8 mouse cellular contexts compared by ENCODE assay signal in genomic region chr11:115162832-115163480, GRCm38 (mm10). TPM values are rescaled to one million over a fixed set of nuclear protein-coding genes. Genes with fewer than 3 reads are reported as not detected.
DNase-seq lines count a peak whose midpoint lies in the region; ATAC-seq and TF ChIP-seq lines count a peak whose summit lies in the region.

Gene Slc9a3r1 (plus strand): TSS chr11:115163341.

- no peaks in the 10 kb centered on the region for H3K9me3 ChIP-seq in heart, embryonic 12.5 days (replicated peaks)
- H3K9me3 ChIP-seq in kidney, postnatal 0 days (replicated peaks; ENCODE audit: low read length) = no peaks in the 10 kb centered on the region
- H3K9me3 ChIP-seq in liver, embryonic 11.5 days (ENCODE audit: control insufficient read depth, low read length) = no peaks in the 10 kb centered on the region
- no peaks in the 10 kb centered on the region for H3K9me3 ChIP-seq in stomach, embryonic 14.5 days (ENCODE audit: control insufficient read depth, low read depth, low read length)

- TF ChIP-seq CTCF in kidney, postnatal 0 days (IDR thresholded peaks at IDR 0.05; ENCODE audit: low read depth) = no peak

- H3K4me1 ChIP-seq in heart, embryonic 12.5 days (replicated peaks) = peaks cover 43% of the 10 kb centered on the region
- H3K4me1 ChIP-seq in kidney, postnatal 0 days (replicated peaks; ENCODE audit: insufficient read depth, low read length) = peaks cover 16% of the 10 kb centered on the region
- peaks cover 46% of the 10 kb centered on the region for H3K4me1 ChIP-seq in liver, embryonic 11.5 days (replicated peaks; ENCODE audit: control insufficient read depth, insufficient read depth, low read length)
- H3K4me1 ChIP-seq in stomach, embryonic 14.5 days (ENCODE audit: control insufficient read depth, insufficient read depth, low read length) = peaks cover 27% of the 10 kb centered on the region

- H3K36me3 ChIP-seq in heart, embryonic 12.5 days = no peaks in the 10 kb centered on the region
- H3K36me3 ChIP-seq in kidney, postnatal 0 days (ENCODE audit: insufficient read depth, low read length) = no peaks in the 10 kb centered on the region
- no peaks in the 10 kb centered on the region for H3K36me3 ChIP-seq in liver, embryonic 11.5 days (ENCODE audit: control insufficient read depth, insufficient read depth, low read length)
- no peaks in the 10 kb centered on the region for H3K36me3 ChIP-seq in stomach, embryonic 14.5 days (ENCODE audit: control insufficient read depth, insufficient read depth, low read length)

- peak within 1 kb of the TSS; percentile 78 for H3K4me3 ChIP-seq in heart, embryonic 12.5 days
- peak within 1 kb of the TSS; percentile 81 for H3K4me3 ChIP-seq in kidney, postnatal 0 days (replicated peaks; ENCODE audit: low read depth, low read length)
- H3K4me3 ChIP-seq in liver, embryonic 11.5 days (ENCODE audit: low read depth, low read length) = peak within 1 kb of the TSS; percentile 80
- peak within 1 kb of the TSS; percentile 76 for H3K4me3 ChIP-seq in stomach, embryonic 14.5 days (ENCODE audit: low read depth, low read length)

- under 1% methylated on average over 47 of the region's 47 CpGs for WGBS in heart, embryonic 12.5 days
- under 1% methylated on average over 47 of the region's 47 CpGs for WGBS in kidney, postnatal 0 days
- under 1% methylated on average over 47 of the region's 47 CpGs for WGBS in liver, embryonic 11.5 days
- WGBS in stomach, embryonic 14.5 days = under 1% methylated on average over 47 of the region's 47 CpGs

- H3K27ac ChIP-seq in heart, embryonic 12.5 days (ENCODE audit: poor library complexity, severe bottlenecking) = peak within 1 kb of the TSS; percentile 28; the same call in 1 of the 2 replicates
- peak within 1 kb of the TSS; percentile 88 for H3K27ac ChIP-seq in kidney, postnatal 0 days
- peak within 1 kb of the TSS; percentile 72 for H3K27ac ChIP-seq in liver, embryonic 11.5 days (ENCODE audit: low read depth, low read length)
- peak within 1 kb of the TSS; percentile 72 for H3K27ac ChIP-seq in stomach, embryonic 14.5 days (ENCODE audit: low read length)

- peak; percentile 94 for ATAC-seq in erythroid progenitor cell, adult 5-6 weeks (replicated peaks; ENCODE audit: low FRiP score, poor library complexity, severe bottlenecking)
- ATAC-seq in heart, embryonic 12.5 days (ENCODE audit: insufficient number of reproducible peaks, low FRiP score) = peak; percentile 97
- peak; percentile 92 for ATAC-seq in kidney, postnatal 0 days (replicated peaks; ENCODE audit: low FRiP score, low read depth)
- peak; percentile 93 for ATAC-seq in liver, embryonic 11.5 days (replicated peaks; ENCODE audit: low FRiP score)
- peak; percentile 93 for ATAC-seq in stomach, embryonic 14.5 days (ENCODE audit: insufficient number of reproducible peaks, insufficient read depth, low FRiP score, low read depth)

- DNase-seq in CD4-positive helper T cell, adult 2 months (ENCODE audit: low read depth, low spot score) = peak; percentile 99
- DNase-seq in brain, embryonic 18.5 days (ENCODE audit: low read depth, low spot score) = peak; percentile 76
- peak; percentile 99 for DNase-seq in kidney, postnatal 0 days (ENCODE audit: low spot score)
- DNase-seq in liver, embryonic 11.5 days (ENCODE audit: low spot score) = peak; percentile 99
- DNase-seq in naive thymus-derived CD4-positive, alpha-beta T cell, adult 2 months (ENCODE audit: low read depth) = peak; percentile 99

- peak within 1 kb of the TSS; percentile 74 for H3K9ac ChIP-seq in heart, embryonic 12.5 days
- H3K9ac ChIP-seq in kidney, postnatal 0 days (ENCODE audit: low read depth, low read length) = peak within 1 kb of the TSS; percentile 83
- H3K9ac ChIP-seq in liver, embryonic 11.5 days (ENCODE audit: low read depth, low read length) = peak within 1 kb of the TSS; percentile 74
- H3K9ac ChIP-seq in stomach, embryonic 14.5 days (replicated peaks; ENCODE audit: low read depth, low read length) = peak within 1 kb of the TSS; percentile 53

- no peaks in the 10 kb centered on the region for H3K27me3 ChIP-seq in heart, embryonic 12.5 days (replicated peaks)
- no peaks in the 10 kb centered on the region for H3K27me3 ChIP-seq in kidney, postnatal 0 days (ENCODE audit: insufficient read depth, low read length)
- H3K27me3 ChIP-seq in liver, embryonic 11.5 days (replicated peaks; ENCODE audit: control insufficient read depth, insufficient read depth, low read length) = no peaks in the 10 kb centered on the region
- H3K27me3 ChIP-seq in stomach, embryonic 14.5 days (ENCODE audit: control insufficient read depth, insufficient read depth, low read length) = no peaks in the 10 kb centered on the region

- peak within 1 kb of the TSS; percentile 96 for H3K4me2 ChIP-seq in heart, embryonic 12.5 days
- peak within 1 kb of the TSS; percentile 82 for H3K4me2 ChIP-seq in kidney, postnatal 0 days (ENCODE audit: low read length)
- H3K4me2 ChIP-seq in liver, embryonic 11.5 days = peak within 1 kb of the TSS; percentile 93
- peak within 1 kb of the TSS; percentile 83 for H3K4me2 ChIP-seq in stomach, embryonic 14.5 days (replicated peaks; ENCODE audit: low read depth, low read length)

RNA-seq across cellular contexts. Expression of gene Slc9a3r1, which starts in this region (rescaled TPM):
- 15.1 and 16.8 TPM in 2 replicates for total RNA-seq in erythroid progenitor cell, adult 5-6 weeks (2015; ENCODE audit: low replicate concordance)
- 13.1 and 13.7 TPM in 2 replicates for total RNA-seq in erythroid progenitor cell, adult 5-6 weeks (2017; ENCODE audit: low replicate concordance)
- 21.0 and 22.2 TPM in 2 replicates for polyA plus RNA-seq in heart, embryonic 12.5 days (2016; fragmentation: Nextera tagmentation; extraction: Ambion mirVana)
- polyA plus RNA-seq in kidney, postnatal 0 days (2015; fragmentation: Nextera tagmentation; extraction: Ambion mirVana) = 163 and 172 TPM in 2 replicates
- 117 and 121 TPM in 2 replicates for polyA plus RNA-seq in liver, embryonic 11.5 days (2014; fragmentation: Nextera tagmentation; extraction: Ambion mirVana)
- polyA plus RNA-seq in stomach, embryonic 14.5 days (2014; fragmentation: Nextera tagmentation; extraction: Ambion mirVana) = 105 and 114 TPM in 2 replicates

Comparison
In these comparisons a context has a peak if more than half of its experiments do, and no peak if none do; other contexts are left out.
1. Peak in every context shown above with its lines: DNase-seq, ATAC-seq, H3K4me3 ChIP-seq and H3K27ac ChIP-seq.
2. H3K27ac ChIP-seq: peak in every context shown above with its lines; median percentile 88 in kidney, postnatal 0 days; 72 in liver, embryonic 11.5 days; 72 in stomach, embryonic 14.5 days; 28 in heart, embryonic 12.5 days.